Mouse (Mus musculus): ENCODE measurements around the gene Zfp410. TPM values are rescaled to one million over a fixed set of nuclear protein-coding genes. Genes with fewer than 3 reads are reported as not detected.

Gene Zfp410
- total RNA-seq, 2 experiments from 2014 or later, result 18.6 to 19.3 TPM

GRCm38 (mm10) chr12:84361555-84362489 lies 45.2 kb downstream of the Zfp410 start, which contains the start of the genes Coq6 and Fam161b:
Gene Coq6 (plus strand): TSS chr12:84361657.
Gene Fam161b (minus strand): TSS chr12:84361833.
- DNase-seq (ENCODE audit: low spot score), result peak; percentile 96

- DNase-seq (ENCODE audit: low spot score), result no peak
These were observed 46.2 kb downstream of the Zfp410 start for GRCm38 (mm10) chr12:84362872-84363271.

- no peak for DNase-seq (ENCODE audit: low spot score)
These were observed 47.6 kb downstream of the Zfp410 start for GRCm38 (mm10) chr12:84364291-84364690.

DNA sequence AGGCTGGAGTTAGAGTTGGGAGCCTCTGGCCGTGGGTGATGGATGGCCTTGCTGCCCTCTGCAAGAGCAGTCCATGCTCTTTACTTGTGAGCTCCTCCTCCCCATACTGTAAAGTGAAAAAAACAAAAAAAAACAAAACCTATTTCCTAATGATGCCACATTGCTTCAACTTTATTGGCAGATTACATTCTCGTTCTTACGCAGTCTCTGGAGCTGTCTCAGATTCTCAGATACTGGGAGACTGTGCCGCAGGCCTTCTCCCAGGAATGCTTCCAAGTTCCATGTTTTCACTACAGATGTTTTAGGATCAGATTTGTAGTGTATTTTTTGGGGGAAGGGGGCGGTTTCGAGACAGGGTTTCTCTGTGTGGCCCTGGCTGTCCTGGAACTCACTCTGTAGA lies 48.5 kb downstream of the Zfp410 start:
- DNase-seq (ENCODE audit: low spot score), result no peak

GRCm38 (mm10) chr12:84366971-84367370 lies 50.3 kb downstream of the Zfp410 start:
- no peak for DNase-seq (ENCODE audit: low spot score)

- no peak for DNase-seq (ENCODE audit: low spot score)
These were observed 55.0 kb downstream of the Zfp410 start for GRCm38 (mm10) chr12:84371647-84372046.

DNA sequence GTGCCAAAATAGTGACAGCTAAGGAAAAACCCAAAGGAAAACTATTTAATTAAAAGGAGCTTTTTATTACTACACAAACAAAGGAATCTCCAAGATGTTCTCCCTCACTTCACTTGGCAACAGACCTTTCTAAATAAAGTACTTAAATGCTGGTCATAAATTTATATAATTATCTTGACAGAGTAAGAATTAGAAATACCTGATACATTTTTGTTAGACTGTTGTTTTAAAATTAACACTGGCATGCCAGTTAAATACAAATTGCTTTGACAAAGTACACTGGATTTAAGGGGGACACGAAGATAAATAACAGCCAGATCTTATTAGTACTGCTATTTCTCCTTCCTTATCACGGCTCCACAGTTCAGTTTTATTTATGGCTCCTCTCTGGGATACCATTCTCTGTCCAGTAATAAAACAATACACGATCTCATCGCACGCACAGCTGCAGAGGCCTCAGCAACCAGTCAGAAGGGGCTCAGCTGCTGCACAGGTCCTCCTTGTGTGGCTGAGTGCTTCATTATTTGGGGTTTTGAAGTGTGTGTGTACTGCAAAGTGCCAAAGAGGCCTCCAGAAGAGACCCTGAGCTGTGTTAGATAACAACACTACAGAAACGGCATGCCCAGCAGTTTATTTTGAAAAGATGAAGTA lies 57.3 kb downstream of the Zfp410 start:
- DNase-seq (ENCODE audit: low spot score), result no peak

GRCm38 (mm10) chr12:84382369-84382768 lies 65.7 kb downstream of the Zfp410 start:
- no peak for DNase-seq (ENCODE audit: low spot score)

GRCm38 (mm10) chr12:84384644-84385081 lies 68.0 kb downstream of the Zfp410 start:
- no peak for DNase-seq (ENCODE audit: low spot score)

GRCm38 (mm10) chr12:84385408-84385807 lies 68.8 kb downstream of the Zfp410 start:
- DNase-seq (ENCODE audit: low spot score), result no peak

- DNase-seq (ENCODE audit: low spot score), result no peak
These were observed 71.4 kb downstream of the Zfp410 start for GRCm38 (mm10) chr12:84388097-84388496.

GRCm38 (mm10) chr12:84388774-84389400 lies 72.2 kb downstream of the Zfp410 start:
- DNase-seq (ENCODE audit: low spot score), result no peak

DNA sequence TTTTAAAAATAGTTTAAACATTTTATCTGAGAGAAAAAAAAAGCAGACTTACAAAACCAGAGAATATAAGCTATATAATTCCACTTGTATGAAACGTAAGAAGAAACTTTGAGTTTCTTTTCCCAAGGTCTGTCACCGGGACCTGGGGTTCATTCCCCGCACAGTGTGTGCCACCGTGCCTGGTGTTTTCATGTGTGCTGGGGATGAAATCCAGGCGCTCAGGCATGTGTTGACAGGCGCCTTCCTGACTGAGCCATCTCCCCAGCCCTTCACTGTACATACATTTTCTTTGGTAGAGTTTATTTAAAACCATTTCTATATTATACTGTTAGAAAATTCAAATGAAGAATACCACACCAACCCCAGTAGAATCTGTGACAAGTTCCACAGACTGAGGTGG lies 73.7 kb downstream of the Zfp410 start:
- DNase-seq (ENCODE audit: low spot score), result no peak

DNA sequence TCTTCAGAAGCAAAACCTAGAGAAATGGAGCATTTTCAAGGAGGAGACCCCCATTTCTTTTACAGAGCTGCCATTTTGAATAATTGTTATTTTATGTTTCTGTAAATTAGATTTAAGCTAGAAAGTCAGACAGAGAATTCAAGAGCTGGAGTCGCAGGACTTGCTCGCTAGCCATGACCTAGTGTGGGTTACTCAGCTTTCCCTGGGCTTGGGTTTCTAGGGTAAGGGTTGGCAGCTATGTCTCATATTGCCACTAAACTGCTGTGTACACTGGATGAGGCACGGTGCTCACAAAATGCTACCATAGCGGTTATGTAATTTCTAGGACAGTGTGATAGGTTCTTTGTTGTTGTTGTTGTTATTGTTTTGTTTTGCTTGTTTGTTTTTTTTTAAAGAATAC lies 76.0 kb downstream of the Zfp410 start:
- DNase-seq (ENCODE audit: low spot score), result no peak

Other genes with a start within 250 kb of the Zfp410 start
- not detected for gene Acot5, start 247.5 kb upstream of the Zfp410 start, total RNA-seq (2021)
- 1 to 10 TPM; 2.5 to 3.0 TPM for gene Acot6, start 216.2 kb upstream of the Zfp410 start, total RNA-seq (2021)
- 1 to 10 TPM; 7.3 to 7.4 TPM for gene Dnal1, start 202.5 kb upstream of the Zfp410 start, total RNA-seq (2021)
- gene Pnma1, start 168.4 kb upstream of the Zfp410 start, total RNA-seq (2021), result under 1 TPM in 1 of 2 experiments, not detected in 1; 0.11 TPM
- gene Elmsan1, start 98.0 kb upstream of the Zfp410 start, total RNA-seq (2021), result 10 to 100 TPM in 1 of 2 experiments, 1 to 10 TPM in 1; 6.9 to 10.9 TPM
- 10 to 100 TPM; 67.1 to 80.5 TPM for gene Ptgr2, start 31.6 kb upstream of the Zfp410 start, total RNA-seq (2021)
- 10 to 100 TPM; 20.4 to 25.4 TPM for gene Coq6, start 44.8 kb downstream of the Zfp410 start, total RNA-seq (2021)
- 1 to 10 TPM in 1 of 2 experiments, under 1 TPM in 1; 1.00 to 1.1 TPM for gene Fam161b, start 45.0 kb downstream of the Zfp410 start, total RNA-seq (2021)
- gene Entpd5, start 92.2 kb downstream of the Zfp410 start, total RNA-seq (2021), result 10 to 100 TPM; 15.3 to 16.5 TPM
- gene Bbof1, start 92.2 kb downstream of the Zfp410 start, total RNA-seq (2021), result 1 to 10 TPM; 2.1 to 2.9 TPM
- 10 to 100 TPM; 11.7 to 12.5 TPM for gene Rnf113a2, start 100.3 kb downstream of the Zfp410 start, total RNA-seq (2021)
- 100 to 1,000 TPM; 117 to 121 TPM for gene Aldh6a1, start 134.2 kb downstream of the Zfp410 start, total RNA-seq (2021)
- 1 to 10 TPM; 7.4 to 9.2 TPM for gene Lin52, start 134.6 kb downstream of the Zfp410 start, total RNA-seq (2021)